Mouse (Mus musculus): ENCODE measurements around the gene Mink1. TPM values are rescaled to one million over a fixed set of nuclear protein-coding genes. Genes with fewer than 3 reads are reported as not detected.
A peak's percentile ranks its signal among the peaks of the same experiment; 100 is the strongest.
"Not testable (repeated sequence)": the region's sequence is repeated elsewhere in the genome, so short reads cannot be mapped to it uniquely, and the experiment has no call there.

Gene Mink1
- polyA plus RNA-seq, 1 experiment from 2014 or later: 14.7 TPM

DNA sequence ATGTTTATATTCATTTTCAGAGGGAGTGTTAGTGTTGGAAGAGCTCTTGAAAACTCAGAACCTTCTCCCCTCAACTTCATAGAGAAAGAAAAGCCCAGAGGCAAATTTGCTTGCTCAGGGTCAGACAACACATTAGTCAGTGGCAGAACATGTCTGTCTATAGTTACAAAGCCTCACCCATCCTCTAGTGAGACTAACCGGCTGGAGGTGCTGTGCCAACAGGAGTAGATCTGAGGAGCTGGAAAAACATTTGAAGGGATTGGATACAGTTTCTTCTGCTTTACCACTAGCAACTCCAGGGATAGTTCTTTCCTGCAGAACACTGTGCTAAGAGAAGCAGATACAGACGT is 769 bp upstream of the Mink1 start:
- no peaks in the 10 kb centered on the region for H3K36me3 ChIP-seq
- peak overlapping the region; percentile 91 for H3K4me3 ChIP-seq
- peak overlapping the region; percentile 87; the same call in 1 of the 2 replicates for H3K9ac ChIP-seq (replicated peaks)
- no peaks in the 10 kb centered on the region for H3K27me3 ChIP-seq
- peak overlapping the region; percentile 98 for H3K4me2 ChIP-seq (replicated peaks)
- H3K27ac ChIP-seq (replicated peaks): peak overlapping the region; percentile 85
- 0% methylated on average over 2 of the region's 2 CpGs for WGBS
- H3K4me1 ChIP-seq: peaks cover 37% of the 10 kb centered on the region
- H3K9me3 ChIP-seq: no peaks in the 10 kb centered on the region
- ATAC-seq (ENCODE audit: low FRiP score, low read depth): no peak

DNA sequence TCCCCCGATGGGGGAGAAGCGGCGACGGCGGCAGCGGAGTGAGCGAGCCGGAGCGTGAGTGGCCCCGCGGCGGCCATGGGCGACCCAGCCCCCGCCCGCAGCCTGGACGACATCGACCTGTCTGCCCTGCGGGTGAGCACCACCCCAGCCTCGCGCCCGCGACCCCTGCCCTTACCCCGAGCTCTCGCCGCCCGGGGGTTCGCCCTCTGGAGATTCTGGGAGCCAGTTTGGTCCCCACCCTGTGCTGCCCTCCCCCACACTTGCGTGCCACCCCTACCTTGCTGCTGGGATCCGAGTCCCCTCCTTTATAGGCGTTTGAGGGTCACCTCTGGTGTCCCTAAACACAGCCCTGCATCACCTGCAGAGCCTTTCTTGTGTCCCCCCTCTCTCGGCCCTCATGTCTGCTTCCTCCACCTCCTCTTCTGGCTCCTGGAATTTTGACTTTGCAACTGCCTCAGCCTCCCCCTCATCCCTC is 351 bp downstream of the Mink1 start:
- 0 out of 2 replicates have a peak, but pooled peaks cover 4% of the 10 kb centered on the region for H3K36me3 ChIP-seq
- peak overlapping the region; percentile 98 for H3K4me2 ChIP-seq (replicated peaks)
- ATAC-seq (ENCODE audit: low FRiP score, low read depth): no peak; the same call in none of the 2 replicates
- H3K9me3 ChIP-seq: no peaks in the 10 kb centered on the region
- peaks cover 37% of the 10 kb centered on the region for H3K4me1 ChIP-seq
- H3K4me3 ChIP-seq: peak overlapping the region; percentile 91
- WGBS: 0% methylated on average over 29 of the region's 31 CpGs
- H3K27ac ChIP-seq (replicated peaks): peak overlapping the region; percentile 85
- peak overlapping the region; percentile 87 for H3K9ac ChIP-seq (replicated peaks)
- H3K27me3 ChIP-seq: no peaks in the 10 kb centered on the region

DNA sequence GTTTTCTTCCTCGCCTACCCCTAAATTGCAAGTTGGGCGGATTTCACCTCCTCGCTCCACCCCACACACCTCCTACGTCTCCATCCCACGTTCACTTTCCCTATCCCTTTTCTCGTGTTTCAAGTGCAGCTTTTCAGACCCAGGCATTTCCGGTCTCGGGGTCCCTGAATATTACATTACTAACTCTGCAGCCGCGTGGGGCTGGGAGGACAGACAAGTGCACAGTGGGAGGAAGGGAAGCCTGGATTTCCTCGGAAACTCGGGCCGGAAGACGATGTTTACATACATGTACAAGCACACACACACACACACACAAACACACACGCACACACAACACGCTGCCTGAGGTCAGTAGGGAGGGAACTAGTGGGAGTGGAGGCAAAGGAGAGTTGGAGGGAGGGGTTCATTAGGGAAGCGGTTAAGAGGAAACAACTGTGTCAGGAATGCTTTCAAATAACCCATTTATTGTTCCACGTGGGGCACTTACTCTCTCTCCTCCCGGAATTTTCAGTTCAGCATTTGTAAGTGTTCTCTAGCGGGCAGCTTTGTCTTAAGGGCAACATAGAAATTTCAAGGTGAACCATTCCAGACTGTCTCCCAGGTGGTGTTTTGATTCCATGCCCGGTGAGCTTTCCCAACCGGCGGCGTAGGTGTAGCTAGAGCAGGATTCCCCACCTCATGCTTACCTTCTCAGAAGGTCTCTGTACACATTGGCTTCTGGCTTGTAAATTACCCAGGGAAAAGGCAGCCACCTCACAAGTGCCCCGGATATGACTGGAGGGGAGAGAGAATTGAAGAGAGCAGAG is 992 bp downstream of the Mink1 start:
- ATAC-seq (ENCODE audit: low FRiP score, low read depth): no peak
- Histone ChIP-seq H3K4me3 (peak overlapping the region; percentile 91), H3K27me3 (no peaks in the 10 kb centered on the region), H3K27ac (replicated peaks) (peak overlapping the region; percentile 85), H3K4me1 (peaks cover 37% of the 10 kb centered on the region), H3K9ac (replicated peaks) (peak overlapping the region; percentile 87), H3K9me3 (no peaks in the 10 kb centered on the region), H3K36me3 (0 out of 2 replicates have a peak, but pooled peaks cover 4% of the 10 kb centered on the region), H3K4me2 (replicated peaks) (peak overlapping the region; percentile 98)
- 5% methylated on average over 25 of the region's 25 CpGs for WGBS

DNA sequence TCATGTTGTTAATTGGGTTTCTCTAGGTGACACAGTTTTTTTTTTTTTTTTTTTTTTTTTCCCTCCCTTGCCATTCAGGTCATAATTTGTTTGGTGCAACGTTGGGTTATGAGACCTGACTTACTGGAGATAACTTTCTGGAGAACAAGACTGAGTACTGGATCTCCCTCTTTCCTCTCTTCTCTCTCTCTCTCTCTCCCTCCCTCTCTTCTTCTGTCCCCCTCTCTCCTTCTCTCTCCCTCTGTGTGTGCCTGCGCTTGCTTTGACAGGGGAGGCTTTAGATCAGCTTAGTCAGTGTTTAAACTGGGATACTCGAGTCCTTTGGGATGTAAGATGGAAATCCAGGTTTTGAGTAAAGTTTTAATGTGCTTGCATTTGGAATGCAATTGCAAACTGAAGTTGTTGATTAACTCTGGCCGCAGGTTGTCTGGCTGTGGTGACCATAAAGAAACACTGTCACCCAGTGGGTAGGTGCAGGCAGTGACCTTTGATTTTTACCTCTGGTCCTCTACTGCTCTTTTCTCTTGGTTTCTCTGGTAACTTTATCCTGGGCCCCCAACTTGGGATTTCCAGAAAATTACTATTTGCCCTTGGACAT is 1.7 kb downstream of the Mink1 start:
- H3K27ac ChIP-seq (replicated peaks): no peak overlapping the region

DNA sequence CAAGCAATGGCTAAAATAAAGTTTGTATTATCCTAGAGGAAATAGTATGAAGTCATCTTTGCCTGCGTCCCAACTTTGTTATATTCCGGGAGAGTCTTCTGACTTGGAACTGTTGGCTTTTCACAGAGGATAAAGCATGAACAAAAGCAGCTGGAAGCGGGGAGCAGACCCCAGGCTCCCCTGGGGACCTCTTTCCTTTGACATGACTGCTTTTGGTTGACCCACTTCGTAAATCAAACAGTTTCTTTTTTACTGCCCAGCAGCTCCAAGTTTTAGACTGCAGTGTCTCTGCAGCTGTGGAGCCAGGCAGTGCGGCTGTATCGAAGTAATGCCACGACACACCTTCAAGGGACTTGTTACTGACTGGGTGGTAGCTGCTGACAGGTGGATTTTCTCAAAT is 3.9 kb downstream of the Mink1 start:
- H3K27me3 ChIP-seq: no peaks in the 10 kb centered on the region
- no peak for ATAC-seq (ENCODE audit: low FRiP score, low read depth)
- 72% methylated on average over 7 of the region's 7 CpGs for WGBS
- H3K4me1 ChIP-seq: peaks cover 37% of the 10 kb centered on the region
- H3K9me3 ChIP-seq: no peaks in the 10 kb centered on the region
- 0 out of 2 replicates have a peak, but pooled peaks cover 4% of the 10 kb centered on the region for H3K36me3 ChIP-seq
- no peak overlapping the region for H3K4me2 ChIP-seq (replicated peaks)
- no peak overlapping the region for H3K27ac ChIP-seq (replicated peaks)
- no peak overlapping the region for H3K4me3 ChIP-seq
- H3K9ac ChIP-seq (replicated peaks): no peak overlapping the region; the same call in 1 of the 2 replicates

More for the DNA sequence above, 1.7 kb downstream of the Mink1 start:
- Histone ChIP-seq H3K4me1 (peaks cover 37% of the 10 kb centered on the region), H3K4me3 (peak overlapping the region; percentile 91), H3K27me3 (no peaks in the 10 kb centered on the region), H3K9me3 (no peaks in the 10 kb centered on the region), H3K9ac (replicated peaks) (peak overlapping the region; percentile 87; the same call in 1 of the 2 replicates), H3K4me2 (replicated peaks) (peak overlapping the region; percentile 98), H3K36me3 (0 out of 2 replicates have a peak, but pooled peaks cover 4% of the 10 kb centered on the region)
- no peak for ATAC-seq (ENCODE audit: low FRiP score, low read depth)
- WGBS: 42% methylated on average over 4 of the region's 4 CpGs

DNA sequence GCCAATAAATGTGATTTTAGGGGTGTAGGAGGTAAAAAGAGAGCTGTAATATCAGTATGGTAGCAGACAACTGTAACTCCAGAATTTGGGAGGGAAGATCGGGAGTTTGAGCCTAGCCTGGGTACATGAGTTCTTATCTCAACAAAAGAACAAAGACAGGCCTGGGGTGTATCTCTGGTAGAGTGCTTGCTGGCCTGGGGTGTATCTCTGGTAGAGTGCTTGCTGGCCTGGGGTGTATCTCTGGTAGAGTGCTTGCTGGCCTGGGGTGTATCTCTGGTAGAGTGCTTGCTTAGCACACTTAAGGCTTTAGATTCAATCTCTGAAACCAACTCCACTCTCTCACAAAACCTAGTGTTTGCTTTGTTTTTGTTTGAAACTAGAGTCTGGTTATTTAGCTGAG is 7.9 kb downstream of the Mink1 start:
- not testable (repeated sequence) for H3K36me3 ChIP-seq; H3K4me3 ChIP-seq; ATAC-seq (ENCODE audit: low FRiP score, low read depth); H3K9ac ChIP-seq (replicated peaks); H3K27me3 ChIP-seq; H3K27ac ChIP-seq (replicated peaks); H3K9me3 ChIP-seq; H3K4me2 ChIP-seq (replicated peaks)
- H3K4me1 ChIP-seq: peaks cover 20% of the 10 kb centered on the region
- 91% methylated on average over 1 of the region's 1 CpGs for WGBS

DNA sequence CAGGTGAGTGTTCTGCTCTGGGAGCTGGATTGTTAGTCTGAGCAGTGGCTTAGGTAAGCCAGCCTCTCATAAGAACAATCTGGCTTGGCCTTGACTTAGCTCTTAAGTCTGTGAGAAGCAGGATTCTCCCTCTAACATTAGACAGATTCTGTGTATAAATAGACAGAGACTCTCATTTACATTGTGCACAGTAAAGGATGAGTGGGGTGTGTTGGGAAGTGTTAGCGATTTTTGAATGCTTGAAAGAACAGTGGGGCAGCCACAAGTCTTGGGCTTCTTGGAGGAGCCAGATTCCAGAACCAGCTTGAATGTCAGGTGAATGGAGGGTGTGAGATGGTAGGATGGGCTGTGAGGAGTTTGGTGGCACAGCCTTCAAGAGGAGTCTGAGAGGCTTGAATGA is 9.0 kb downstream of the Mink1 start:
- Histone ChIP-seq H3K36me3 (0 out of 2 replicates have a peak, but pooled peaks cover 4% of the 10 kb centered on the region), H3K4me2 (replicated peaks) (no peak overlapping the region), H3K27ac (replicated peaks) (no peak overlapping the region), H3K4me1 (peaks cover 13% of the 10 kb centered on the region), H3K4me3 (no peak overlapping the region), H3K9ac (replicated peaks) (no peak overlapping the region), H3K27me3 (no peaks in the 10 kb centered on the region), H3K9me3 (no peaks in the 10 kb centered on the region)
- WGBS: 91% methylated on average over 1 of the region's 1 CpGs
- no peak for ATAC-seq (ENCODE audit: low FRiP score, low read depth)

DNA sequence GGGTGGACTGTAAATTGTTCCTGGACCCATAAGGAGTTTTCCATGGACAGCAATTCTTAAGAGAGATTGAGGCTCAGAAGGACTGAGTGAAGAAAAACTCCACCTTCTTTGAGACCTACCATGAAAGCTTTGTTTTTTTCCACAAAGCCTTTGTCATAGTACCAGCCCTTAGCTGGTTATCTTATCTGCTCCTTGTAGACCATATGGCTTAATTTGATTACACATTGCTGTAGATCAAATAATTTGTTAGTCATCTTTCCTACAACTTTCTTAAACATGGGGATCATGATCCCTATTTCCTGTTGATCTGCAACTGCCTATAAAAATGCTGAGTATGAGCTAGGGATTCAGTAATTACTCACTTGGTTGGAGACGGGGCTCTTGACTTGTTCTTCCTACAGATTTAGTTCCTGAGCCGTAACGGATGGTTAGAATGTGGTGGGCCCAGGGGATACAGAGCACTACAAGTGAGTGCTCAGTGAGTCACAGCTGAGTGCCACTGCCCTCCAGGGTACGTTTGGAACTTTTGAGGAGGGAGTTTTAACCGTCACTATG is 9.7 kb downstream of the Mink1 start:
- WGBS: 69% methylated on average over 5 of the region's 5 CpGs
- Histone ChIP-seq H3K4me1 (peaks cover 18% of the 10 kb centered on the region), H3K36me3 (0 out of 2 replicates have a peak, but pooled peaks cover 4% of the 10 kb centered on the region), H3K9me3 (no peaks in the 10 kb centered on the region), H3K4me3 (no peak overlapping the region), H3K9ac (replicated peaks) (no peak overlapping the region), H3K4me2 (replicated peaks) (no peak overlapping the region), H3K27ac (replicated peaks) (no peak overlapping the region), H3K27me3 (no peaks in the 10 kb centered on the region)
- no peak for ATAC-seq (ENCODE audit: low FRiP score, low read depth)

DNA sequence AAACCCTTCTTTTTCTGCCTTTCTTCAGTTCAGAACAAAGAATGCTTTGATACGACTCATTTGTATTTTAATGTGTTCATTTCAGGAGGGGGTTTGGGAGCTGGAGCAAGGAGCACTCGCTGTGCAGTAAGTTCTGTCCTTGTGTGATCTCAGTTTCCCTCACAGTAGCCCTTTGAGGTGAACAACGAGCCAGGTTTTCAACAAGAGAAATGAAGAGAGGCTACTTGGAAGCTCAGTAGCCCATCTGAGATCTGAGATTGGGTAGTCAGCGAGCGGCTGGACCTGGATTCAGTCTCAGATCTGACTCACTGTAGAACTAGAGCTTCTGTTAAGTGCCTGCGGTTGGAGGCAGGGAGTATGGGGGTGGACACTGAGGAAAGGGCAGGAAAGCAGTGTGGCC is 11.2 kb downstream of the Mink1 start:
- 65% methylated on average over 6 of the region's 6 CpGs for WGBS
- no peak for ATAC-seq (ENCODE audit: low FRiP score, low read depth)
- no peak overlapping the region for H3K9ac ChIP-seq (replicated peaks)

DNA sequence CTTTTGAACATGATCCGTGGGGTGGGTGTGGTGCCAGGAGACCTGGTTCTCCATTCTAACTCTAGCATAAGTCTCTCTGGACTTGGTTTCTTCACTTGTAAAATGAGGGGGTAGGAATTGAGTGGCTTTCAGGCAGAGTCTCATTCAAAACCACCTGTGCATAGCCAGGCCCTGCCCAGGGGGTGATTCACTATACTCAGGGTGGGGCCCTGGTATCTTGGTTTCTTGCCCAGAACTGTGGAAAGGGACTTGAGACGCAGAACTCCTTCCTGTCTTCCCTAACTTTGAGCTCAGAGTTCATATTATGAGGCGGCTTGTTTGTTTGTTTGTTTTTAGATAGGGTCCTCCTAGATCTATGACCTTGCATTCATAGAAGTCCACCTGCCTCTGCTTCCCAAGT is 14.5 kb downstream of the Mink1 start:
- 86% methylated on average over 3 of the region's 3 CpGs for WGBS
- H3K9ac ChIP-seq (replicated peaks): no peak overlapping the region
- no peak for ATAC-seq (ENCODE audit: low FRiP score, low read depth)
- no peaks in the 10 kb centered on the region for H3K9me3 ChIP-seq
- H3K4me1 ChIP-seq: peaks cover 46% of the 10 kb centered on the region
- no peak overlapping the region for H3K27ac ChIP-seq (replicated peaks)
- no peaks in the 10 kb centered on the region for H3K27me3 ChIP-seq
- no peak overlapping the region for H3K4me2 ChIP-seq (replicated peaks)
- H3K4me3 ChIP-seq: no peak overlapping the region
- H3K36me3 ChIP-seq: no peaks in the 10 kb centered on the region

More for the DNA sequence above, 11.2 kb downstream of the Mink1 start:
- peak overlapping the region; percentile 7; the same call in 1 of the 2 replicates for H3K27ac ChIP-seq (replicated peaks)
- H3K36me3 ChIP-seq: no peaks in the 10 kb centered on the region
- no peaks in the 10 kb centered on the region for H3K27me3 ChIP-seq
- no peak overlapping the region for H3K4me2 ChIP-seq (replicated peaks)
- peaks cover 32% of the 10 kb centered on the region for H3K4me1 ChIP-seq
- H3K4me3 ChIP-seq: no peak overlapping the region
- no peaks in the 10 kb centered on the region for H3K9me3 ChIP-seq

DNA sequence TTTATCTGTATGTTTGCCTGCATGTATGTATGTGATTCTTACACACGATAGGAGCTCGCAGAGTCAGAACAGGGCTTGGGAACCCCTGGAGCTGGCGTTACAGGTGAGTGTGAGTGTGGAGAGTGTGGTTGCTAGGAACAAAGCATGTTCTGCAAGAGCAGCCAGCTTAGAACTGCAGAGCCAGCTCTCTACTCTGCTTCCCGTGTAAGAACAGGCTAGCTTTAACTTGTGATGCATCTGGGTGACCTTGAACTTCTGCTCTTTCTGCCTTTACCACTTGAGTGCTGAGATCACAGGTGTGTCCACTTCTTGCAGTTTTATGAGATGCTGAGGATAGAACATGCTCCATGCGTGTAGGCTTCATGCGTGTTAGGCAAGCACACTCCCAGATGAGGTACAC is 16.3 kb downstream of the Mink1 start:
- Histone ChIP-seq H3K9ac (replicated peaks) (no peak overlapping the region), H3K4me2 (replicated peaks) (no peak overlapping the region), H3K9me3 (no peaks in the 10 kb centered on the region), H3K36me3 (no peaks in the 10 kb centered on the region), H3K4me3 (no peak overlapping the region), H3K27me3 (no peaks in the 10 kb centered on the region), H3K4me1 (peaks cover 44% of the 10 kb centered on the region), H3K27ac (replicated peaks) (no peak overlapping the region)
- 93% methylated on average over 6 of the region's 6 CpGs for WGBS
- no peak for ATAC-seq (ENCODE audit: low FRiP score, low read depth)

Data from midbrain, embryonic 12.5 days (tissue).